Mouse (Mus musculus) forebrain, postnatal 0 days (tissue): ENCODE measurements around the gene Cacna2d2. TPM values are rescaled to one million over a fixed set of nuclear protein-coding genes. Genes with fewer than 3 reads are reported as not detected.

ENCODE experiments used
- ATAC-seq: fragments of 200-750 bp; cut with Nextera tagmentation; 2 replicates; pipeline ENCODE4 v1.8.0; 2017; ENCODE audit warnings: mild to moderate bottlenecking, moderate library complexity
- DNase-seq: peaks from one replicate; pipeline ENCODE4 v3.0.0-alpha.2; 2015
- H3K27ac ChIP-seq: fragments of 300-500 bp; sonication (generic); 2 replicates; pipeline ENCODE4 v1.5.1; 2014; ENCODE audit warnings: low read depth, mild to moderate bottlenecking, antibody characterized with exemption, low read length, moderate library complexity, mixed read lengths
- H3K27me3 ChIP-seq: fragments of 300-500 bp; sonication (generic); 2 replicates; pipeline ENCODE4 v1.6.1; 2014; ENCODE audit warnings: mild to moderate bottlenecking, low read length, mixed read lengths; ENCODE audit not compliant: insufficient read depth
- H3K36me3 ChIP-seq: fragments of 300-500 bp; sonication (generic); 2 replicates; pipeline ENCODE4 v1.6.1; 2014; ENCODE audit warnings: mild to moderate bottlenecking, moderate library complexity; ENCODE audit not compliant: insufficient read depth
- H3K4me1 ChIP-seq: fragments of 300-500 bp; sonication (generic); 2 replicates; pipeline ENCODE4 v1.6.1; 2014; ENCODE audit warnings: antibody characterized with exemption; ENCODE audit not compliant: insufficient read depth
- H3K4me2 ChIP-seq: fragments of 300-500 bp; sonication (generic); 2 replicates; pipeline ENCODE4 v1.6.1; 2014; ENCODE audit warnings: low read depth, mild to moderate bottlenecking, moderate library complexity
- H3K4me3 ChIP-seq: fragments of 300-500 bp; sonication (generic); 2 replicates; pipeline ENCODE4 v1.5.1; 2014; ENCODE audit warnings: low read depth, low read length, mixed read lengths
- H3K9ac ChIP-seq: fragments of 300-500 bp; sonication (generic); 2 replicates; pipeline ENCODE4 v1.6.1; 2014; ENCODE audit warnings: mild to moderate bottlenecking
- H3K9me3 ChIP-seq: fragments of 300-500 bp; sonication (generic); 2 replicates; pipeline ENCODE4 v1.6.1; 2016; ENCODE audit warnings: low read length
- CTCF ChIP-seq: sonication (generic); IDR thresholded peaks from 2 replicates; pipeline ENCODE4 v1.5.1; 2016; ENCODE audit warnings: antibody characterized with exemption, control low read depth, low read depth
- WGBS: fragments of 180-500 bp; shearing (Covaris S2); extraction: QIAGEN DNeasy Blood & Tissue Kit; methylation state at CpG from one replicate; pipeline ENCODE4 v1.1.7; 2014; 5-methylcytosine and 5-hydroxymethylcytosine counted together
- polyA plus RNA-seq: library from polyadenylated mRNA; unstranded; fragments of >200 nt; fragmentation: Nextera tagmentation; extraction: Ambion mirVana; gene quantifications from 2 replicates; pipeline ENCODE4 v1.2.1, GENCODE M21; 2015
- total RNA-seq: library from RNA; depleted of rRNA; stranded (reverse); fragments of >200 nt; gene quantifications from 2 replicates; pipeline ENCODE4 v1.2.3, GENCODE M21; 2014

Cacna2d2 gene
- total and polyA plus RNA-seq, 2 experiments from 2014 or later = 5.0 to 49.5 TPM

DNA sequence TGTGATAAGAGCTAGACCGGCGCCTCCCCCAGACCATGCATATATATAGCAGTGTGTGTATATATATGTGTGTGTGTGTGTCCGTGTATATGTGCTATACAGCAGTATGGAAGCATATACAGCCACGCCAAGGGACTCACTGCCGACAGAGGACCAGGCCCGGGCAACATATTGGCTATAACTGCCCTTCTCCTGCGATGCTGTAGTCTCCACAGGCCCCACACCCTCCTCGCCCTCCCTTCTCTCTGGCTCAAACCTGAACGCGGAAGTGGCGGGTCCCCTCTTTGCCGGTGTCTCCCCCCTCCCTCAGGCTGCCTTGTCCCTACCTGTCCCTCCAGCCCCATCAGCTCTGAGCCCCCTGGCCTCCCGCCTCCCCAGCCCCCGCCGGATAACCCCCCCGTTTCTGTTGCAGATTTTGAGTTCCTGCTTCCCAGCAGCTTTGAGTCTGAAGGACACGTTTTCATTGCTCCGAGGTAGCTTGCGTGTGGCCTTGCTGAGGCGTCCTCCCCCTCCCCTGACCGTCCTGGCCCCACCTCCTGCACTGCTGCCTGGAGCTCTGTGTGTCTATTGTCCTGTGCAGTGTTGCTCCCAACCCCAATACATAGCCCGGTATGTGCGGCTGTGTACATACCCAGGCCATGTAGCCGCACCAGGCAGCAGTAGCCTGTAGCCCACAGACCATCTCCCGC, 122.4 kb downstream of the Cacna2d2 start:
- DNase-seq (peak; percentile 40), ATAC-seq (peak; percentile 51)
- H3K9me3 ChIP-seq = no peaks in the 10 kb centered on the region
- H3K9ac ChIP-seq = no peak overlapping the region
- H3K4me2 ChIP-seq = 0 out of 2 replicates have a peak overlapping the region, but pooled peaks have one; percentile 13
- no peak overlapping the region for H3K4me3 ChIP-seq
- H3K27me3 ChIP-seq = peaks cover 7% of the 10 kb centered on the region; the same call in 1 of the 2 replicates
- no peaks in the 10 kb centered on the region for H3K36me3 ChIP-seq
- H3K4me1 ChIP-seq = no peaks in the 10 kb centered on the region
- no peak overlapping the region for H3K27ac ChIP-seq
- 24% methylated on average over 25 of the region's 25 CpGs for WGBS
- TF ChIP-seq CTCF = no peak

DNA sequence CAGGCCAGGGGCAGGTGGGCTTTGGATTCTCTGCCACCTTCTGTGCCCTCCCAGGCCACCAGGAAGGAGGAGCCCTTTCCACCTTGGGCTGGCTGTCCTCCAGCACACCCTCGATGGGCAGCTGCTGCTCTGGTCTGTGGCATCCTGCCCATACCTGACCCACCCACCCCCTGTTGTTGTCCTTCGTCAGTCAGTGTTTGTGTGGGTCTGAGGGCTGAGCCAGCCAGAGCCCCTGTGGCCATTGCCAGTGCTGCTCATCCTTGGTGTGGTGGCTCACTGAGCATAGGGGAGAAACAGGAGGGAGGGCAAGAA, 122.9 kb downstream of the Cacna2d2 start:
- H3K4me3 ChIP-seq = no peak overlapping the region
- TF ChIP-seq CTCF = no peak
- no peaks in the 10 kb centered on the region for H3K4me1 ChIP-seq
- 0 out of 2 replicates have a peak overlapping the region, but pooled peaks have one; percentile 13 for H3K4me2 ChIP-seq
- no peaks in the 10 kb centered on the region for H3K36me3 ChIP-seq
- WGBS = 22% methylated on average over 2 of the region's 2 CpGs
- H3K9ac ChIP-seq = no peak overlapping the region
- DNase-seq (no peak), ATAC-seq (no peak)
- H3K9me3 ChIP-seq = no peaks in the 10 kb centered on the region
- no peak overlapping the region for H3K27ac ChIP-seq
- H3K27me3 ChIP-seq = peaks cover 7% of the 10 kb centered on the region; the same call in 1 of the 2 replicates

- H3K9ac ChIP-seq = peak overlapping the region; percentile 37
- ATAC-seq (peak; percentile 66), DNase-seq (peak; percentile 49)
- H3K4me1 ChIP-seq = no peaks in the 10 kb centered on the region
- peaks cover 7% of the 10 kb centered on the region; the same call in 1 of the 2 replicates for H3K27me3 ChIP-seq
- peak overlapping the region; percentile 34 for H3K4me3 ChIP-seq
- H3K4me2 ChIP-seq = peak overlapping the region; percentile 50
- no peaks in the 10 kb centered on the region for H3K9me3 ChIP-seq
- peak; percentile 34 for TF ChIP-seq CTCF
- WGBS = 6% methylated on average over 39 of the region's 44 CpGs
- H3K27ac ChIP-seq = no peak overlapping the region
- H3K36me3 ChIP-seq = no peaks in the 10 kb centered on the region
These were observed 127.0 kb downstream of the Cacna2d2 start for GRCm38 (mm10) chr9:107526198-107527026.

DNA sequence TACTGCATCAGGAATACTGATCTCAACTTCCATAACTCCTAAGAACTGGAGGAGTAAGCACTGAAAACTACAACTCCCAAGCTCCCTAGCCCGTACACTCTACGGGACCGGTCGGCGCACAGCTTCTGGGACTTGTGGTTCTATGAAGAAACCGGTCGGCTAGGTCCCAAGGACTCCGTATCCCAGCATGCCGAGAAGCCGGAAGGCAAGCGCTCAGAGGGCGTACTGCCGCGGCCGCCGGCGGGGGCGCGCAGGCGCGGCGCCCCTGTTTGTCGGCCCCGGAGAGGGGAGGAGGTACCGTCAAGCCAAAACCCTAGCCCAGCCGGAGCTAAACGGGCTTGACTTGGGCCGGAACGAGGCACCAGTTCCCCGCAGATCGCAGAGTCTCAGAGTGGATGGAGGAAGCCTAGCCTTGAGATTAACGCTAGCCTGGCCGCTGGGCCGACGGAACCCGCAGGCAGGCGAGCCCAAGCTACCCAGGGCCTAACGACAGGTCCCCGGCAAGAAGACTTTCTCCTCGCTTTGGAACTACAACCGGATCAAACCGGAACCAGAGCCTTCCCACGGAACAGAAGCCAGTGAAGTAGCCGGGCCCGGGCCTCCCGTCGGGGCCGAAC, 134.5 kb downstream of the Cacna2d2 start, which contains the start of gene Tmem115:
Tmem115 (plus strand) TSS at position 155 of the 617 bp plus-strand sequence.
- ATAC-seq (peak; percentile 100), DNase-seq (peak; percentile 98)
- Histone ChIP-seq H3K9ac (peak within 1 kb of the TSS; percentile 85), H3K27ac (peak within 1 kb of the TSS; percentile 85), H3K4me2 (peak within 1 kb of the TSS; percentile 98), H3K36me3 (peaks cover 16% of the 10 kb centered on the region), H3K4me1 (peaks cover 22% of the 10 kb centered on the region), H3K27me3 (no peaks in the 10 kb centered on the region), H3K4me3 (peak within 1 kb of the TSS; percentile 90), H3K9me3 (no peaks in the 10 kb centered on the region)
- under 1% methylated on average over 48 of the region's 48 CpGs for WGBS
- TF ChIP-seq CTCF = peak; percentile 52

DNA sequence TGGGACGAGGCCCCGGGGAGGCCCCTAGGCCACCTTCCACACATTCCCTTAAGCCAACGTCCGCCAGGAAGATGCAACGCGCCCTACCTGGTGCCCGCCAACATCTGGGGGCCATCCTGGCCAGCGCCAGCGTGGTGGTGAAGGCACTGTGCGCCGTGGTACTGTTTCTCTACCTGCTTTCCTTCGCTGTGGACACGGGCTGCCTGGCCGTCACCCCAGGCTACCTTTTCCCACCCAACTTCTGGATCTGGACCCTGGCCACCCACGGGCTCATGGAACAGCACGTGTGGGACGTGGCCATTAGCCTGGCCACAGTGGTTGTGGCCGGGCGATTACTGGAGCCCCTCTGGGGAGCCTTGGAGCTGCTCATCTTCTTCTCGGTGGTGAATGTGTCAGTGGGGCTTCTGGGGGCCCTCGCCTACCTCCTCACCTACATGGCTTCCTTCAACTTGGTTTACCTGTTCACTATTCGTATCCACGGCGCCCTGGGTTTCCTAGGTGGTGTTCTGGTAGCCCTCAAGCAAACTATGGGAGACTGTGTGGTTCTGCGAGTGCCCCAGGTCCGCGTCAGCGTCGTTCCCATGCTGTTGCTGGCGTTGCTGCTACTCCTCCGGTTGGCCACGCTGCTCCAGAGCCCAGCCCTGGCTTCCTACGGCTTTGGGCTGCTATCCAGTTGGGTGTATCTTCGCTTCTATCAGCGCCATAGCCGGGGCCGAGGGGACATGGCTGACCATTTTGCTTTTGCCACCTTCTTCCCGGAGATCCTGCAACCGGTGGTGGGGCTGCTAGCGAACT, 135.2 kb downstream of the Cacna2d2 start:
- H3K36me3 ChIP-seq = peaks cover 23% of the 10 kb centered on the region
- under 1% methylated on average over 40 of the region's 40 CpGs for WGBS
- H3K9me3 ChIP-seq = no peaks in the 10 kb centered on the region
- H3K27me3 ChIP-seq = no peaks in the 10 kb centered on the region
- ATAC-seq (no peak), DNase-seq (no peak)
- peak overlapping the region; percentile 85 for H3K27ac ChIP-seq
- peak overlapping the region; percentile 85 for H3K9ac ChIP-seq
- no peak for TF ChIP-seq CTCF
- peak overlapping the region; percentile 98 for H3K4me2 ChIP-seq
- H3K4me3 ChIP-seq = peak overlapping the region; percentile 90
- H3K4me1 ChIP-seq = peaks cover 22% of the 10 kb centered on the region

DNA sequence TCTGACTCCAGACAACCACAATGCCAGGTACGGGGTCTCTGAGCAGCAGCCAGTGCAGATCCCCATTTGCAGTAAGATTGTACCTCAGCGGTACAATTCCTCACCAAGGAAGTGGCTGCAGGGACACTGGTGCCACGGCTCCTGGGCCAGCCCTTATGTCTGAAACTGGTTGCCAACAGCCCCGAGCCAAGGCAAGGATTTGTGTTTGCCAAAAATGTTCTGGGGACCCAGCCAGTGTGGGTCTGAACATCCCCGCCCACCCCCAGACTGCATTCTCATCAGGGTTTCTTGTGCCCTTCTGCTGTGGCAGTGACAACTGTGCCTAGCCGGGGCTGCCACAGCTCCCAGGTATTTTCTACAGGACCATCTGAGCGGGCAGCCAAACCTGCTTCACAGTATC, 138.8 kb downstream of the Cacna2d2 start:
- ATAC-seq (no peak), DNase-seq (no peak)
- peaks cover 36% of the 10 kb centered on the region for H3K4me1 ChIP-seq
- no peak overlapping the region for H3K4me2 ChIP-seq
- WGBS = 76% methylated on average over 7 of the region's 7 CpGs
- no peak overlapping the region for H3K9ac ChIP-seq
- TF ChIP-seq CTCF = no peak
- H3K9me3 ChIP-seq = no peaks in the 10 kb centered on the region
- H3K27me3 ChIP-seq = no peaks in the 10 kb centered on the region
- H3K27ac ChIP-seq = no peak overlapping the region
- H3K36me3 ChIP-seq = peaks cover 32% of the 10 kb centered on the region
- no peak overlapping the region for H3K4me3 ChIP-seq
